Mouse (Mus musculus): ENCODE data around the gene Nmrk1.

Gene Nmrk1

GRCm38 (mm10) chr19:18631644-18632219 is at the start of gene Nmrk1, which contains the start of gene Ostf1:
TSS of gene Nmrk1 (plus strand) at chr19:18631950.
TSS of gene Ostf1 (minus strand) at chr19:18631823.
- in situ Hi-C loops (cut with MboI, MseI), result loop anchor here (5.0 kb wide), 3 partner anchors 36 to 81 kb away; partner anchors contain the start of gene D030056L22Rik (in 1 of the 2)

- in situ Hi-C loops (cut with MboI, MseI), result no loop called here
These were observed 49.5 kb upstream of the Nmrk1 start for GRCm38 (mm10) chr19:18582226-18582625.

- in situ Hi-C loops (cut with MboI, MseI), result no loop called here
These were observed 48.9 kb upstream of the Nmrk1 start for GRCm38 (mm10) chr19:18582887-18583286.

GRCm38 (mm10) chr19:18583706-18584105 is 48.0 kb upstream of the Nmrk1 start:
- in situ Hi-C loops (cut with MboI, MseI), result no loop called here

GRCm38 (mm10) chr19:18584621-18585020 is 47.1 kb upstream of the Nmrk1 start:
- in situ Hi-C loops (cut with MboI, MseI), result loop anchor here (5.0 kb wide), 2 partner anchors 253 to 1322 kb away; no protein-coding TSS in a partner anchor

GRCm38 (mm10) chr19:18587118-18587517 is 44.6 kb upstream of the Nmrk1 start:
- in situ Hi-C loops (cut with MboI, MseI), result loop anchor here (5.0 kb wide), 2 partner anchors 250 to 1325 kb away; no protein-coding TSS in a partner anchor

- in situ Hi-C loops (cut with MboI, MseI), result loop anchor here (5.0 kb wide), 2 partner anchors 249 to 1326 kb away; no protein-coding TSS in a partner anchor
These were observed 43.5 kb upstream of the Nmrk1 start for GRCm38 (mm10) chr19:18588243-18588642.

GRCm38 (mm10) chr19:18588801-18589200 is 42.9 kb upstream of the Nmrk1 start:
- in situ Hi-C loops (cut with MboI, MseI), result loop anchor here (5.0 kb wide), 2 partner anchors 248 to 1326 kb away; no protein-coding TSS in a partner anchor

GRCm38 (mm10) chr19:18589276-18589675 is 42.5 kb upstream of the Nmrk1 start:
- in situ Hi-C loops (cut with MboI, MseI), result loop anchor here (5.0 kb wide), 2 partner anchors 248 to 1327 kb away; no protein-coding TSS in a partner anchor

GRCm38 (mm10) chr19:18590234-18590633 is 41.5 kb upstream of the Nmrk1 start:
- in situ Hi-C loops (cut with MboI, MseI), result loop anchor here in 1 of 2 experiments (5.0 kb wide), 1 partner anchor 42 kb away; the partner anchor contains the start of genes Nmrk1 and Ostf1

GRCm38 (mm10) chr19:18590942-18591354 is 40.8 kb upstream of the Nmrk1 start:
- in situ Hi-C loops (cut with MboI, MseI), result loop anchor here in 1 of 2 experiments (5.0 kb wide), 1 partner anchor 41 kb away; the partner anchor contains the start of genes Nmrk1 and Ostf1

- in situ Hi-C loops (cut with MboI, MseI), result loop anchor here in 1 of 2 experiments (5.0 kb wide), 1 partner anchor 39 kb away; the partner anchor contains the start of genes Nmrk1 and Ostf1
These were observed 38.8 kb upstream of the Nmrk1 start for GRCm38 (mm10) chr19:18592919-18593318.

GRCm38 (mm10) chr19:18593722-18594121 is 38.0 kb upstream of the Nmrk1 start:
- in situ Hi-C loops (cut with MboI, MseI), result loop anchor here in 1 of 2 experiments (5.0 kb wide), 1 partner anchor 39 kb away; the partner anchor contains the start of genes Nmrk1 and Ostf1

- in situ Hi-C loops (cut with MboI, MseI), result loop anchor here in 1 of 2 experiments (5.0 kb wide), 1 partner anchor 1330 kb away; no protein-coding TSS in a partner anchor
These were observed 34.9 kb upstream of the Nmrk1 start for GRCm38 (mm10) chr19:18596876-18597275.

- in situ Hi-C loops (cut with MboI, MseI), result loop anchor here in 1 of 2 experiments (5.0 kb wide), 1 partner anchor 1330 kb away; no protein-coding TSS in a partner anchor
These were observed 34.0 kb upstream of the Nmrk1 start for GRCm38 (mm10) chr19:18597772-18598171.

- in situ Hi-C loops (cut with MboI, MseI), result loop anchor here in 1 of 2 experiments (5.0 kb wide), 1 partner anchor 1331 kb away; no protein-coding TSS in a partner anchor
These were observed 33.4 kb upstream of the Nmrk1 start for GRCm38 (mm10) chr19:18598265-18598926.

- in situ Hi-C loops (cut with MboI, MseI), result loop anchor here in 1 of 2 experiments (5.0 kb wide), 1 partner anchor 1332 kb away; no protein-coding TSS in a partner anchor
These were observed 32.7 kb upstream of the Nmrk1 start for GRCm38 (mm10) chr19:18599051-18599450.

- in situ Hi-C loops (cut with MboI, MseI), result loop anchor here in 1 of 2 experiments (5.0 kb wide), 1 partner anchor 1332 kb away; no protein-coding TSS in a partner anchor
These were observed 32.1 kb upstream of the Nmrk1 start for GRCm38 (mm10) chr19:18599650-18600049.

GRCm38 (mm10) chr19:18600611-18601010 is 31.1 kb upstream of the Nmrk1 start:
- in situ Hi-C loops (cut with MboI, MseI), result no loop called here

GRCm38 (mm10) chr19:18603011-18603410 is 28.7 kb upstream of the Nmrk1 start:
- in situ Hi-C loops (cut with MboI, MseI), result no loop called here

GRCm38 (mm10) chr19:18607907-18608306 is 23.8 kb upstream of the Nmrk1 start:
- in situ Hi-C loops (cut with MboI, MseI), result no loop called here

GRCm38 (mm10) chr19:18608975-18609374 is 22.8 kb upstream of the Nmrk1 start:
- in situ Hi-C loops (cut with MboI, MseI), result no loop called here
